Mouse (Mus musculus) lung, adult 2 months (tissue): ENCODE data around the gene Elp6. TPM values are rescaled to one million over a fixed set of nuclear protein-coding genes. Genes with fewer than 3 reads are reported as not detected.
A peak's percentile ranks its signal among the peaks of the same experiment; 100 is the strongest.

Experiments
- DNase-seq: peaks from one replicate; pipeline ENCODE4 v3.0.0; 2022
- H3K4me1 ChIP-seq: fragments of 200-500 bp; 2 replicates; pipeline ENCODE4 v1.6.1; 2011; ENCODE audit warnings: low read length; ENCODE audit not compliant: control insufficient read depth, insufficient read depth
- H3K4me3 ChIP-seq: fragments of 200-500 bp; replicated peaks from 2 replicates; pipeline ENCODE3; 2011; ENCODE audit warnings: low read depth, mild to moderate bottlenecking, control low read depth, low read length; ENCODE audit errors: extremely low read depth
- CTCF ChIP-seq: fragments of 200-500 bp; IDR thresholded peaks from 2 replicates; pipeline ENCODE4 v1.5.1; 2011; ENCODE audit warnings: mild to moderate bottlenecking, low read length, control low read depth; ENCODE audit not compliant: insufficient read depth
- POLR2A ChIP-seq: fragments of 200-500 bp; IDR thresholded peaks from 2 replicates; pipeline ENCODE4 v1.6.1; 2011; ENCODE audit warnings: low read depth, mild to moderate bottlenecking, control low read depth, low read length, borderline replicate concordance; ENCODE audit errors: extremely low read depth
- WGBS: fragments of 180-500 bp; shearing (Covaris S2); methylation state at CpG from one replicate; pipeline ENCODE4 v1.1.7; 2018; 5-methylcytosine and 5-hydroxymethylcytosine counted together
- polyA plus RNA-seq: library from polyadenylated mRNA; depleted of rRNA; stranded (reverse); fragments of >200 nt; gene quantifications from 2 replicates; pipeline ENCODE4 v1.2.3, GENCODE M21; 2012; rRNA removed

Elp6 gene
- polyA plus RNA-seq, 1 experiment: 8.2 TPM

GRCm38 (mm10) chr9:110348899-110349298 lies 43.9 kb downstream of the Elp6 start:
- 50% methylated on average over 4 of the region's 4 CpGs for WGBS
- no peak for DNase-seq
- TF ChIP-seq POLR2A (no peak), CTCF (no peak)
- H3K4me3 ChIP-seq: no peak overlapping the region
- peaks cover 2% of the 10 kb centered on the region; the same call in 1 of the 2 replicates for H3K4me1 ChIP-seq

DNA sequence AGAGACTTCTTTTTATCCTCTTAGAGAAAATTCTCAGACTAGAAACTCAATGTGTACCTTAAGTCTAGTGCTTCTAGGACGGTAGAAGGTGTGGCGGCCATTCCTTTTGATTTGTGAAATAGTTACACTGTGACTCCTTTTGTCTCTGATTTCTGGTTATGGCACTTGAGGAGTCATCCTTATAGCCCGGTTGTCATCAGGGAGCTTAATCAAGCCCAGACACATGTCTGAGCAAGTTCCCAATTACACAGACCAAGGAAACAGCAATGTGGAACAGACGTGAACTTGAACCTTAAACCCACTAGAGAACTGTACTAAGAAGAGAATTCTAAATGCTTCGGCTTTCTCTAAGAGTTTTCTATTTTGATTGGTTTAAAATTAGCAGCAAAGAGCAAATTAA lies 45.2 kb downstream of the Elp6 start:
- Histone ChIP-seq H3K4me1 (no peaks in the 10 kb centered on the region; the same call in 1 of the 2 replicates), H3K4me3 (no peak overlapping the region)
- no peak for TF ChIP-seq POLR2A
- TF ChIP-seq CTCF: no peak
- WGBS: 88% methylated on average over 5 of the region's 5 CpGs
- DNase-seq: no peak

GRCm38 (mm10) chr9:110350612-110351011 lies 45.6 kb downstream of the Elp6 start:
- DNase-seq: no peak
- Histone ChIP-seq H3K4me3 (no peak overlapping the region), H3K4me1 (no peaks in the 10 kb centered on the region; the same call in 1 of the 2 replicates)
- 90% methylated on average over 5 of the region's 5 CpGs for WGBS
- TF ChIP-seq CTCF (no peak), POLR2A (no peak)

DNA sequence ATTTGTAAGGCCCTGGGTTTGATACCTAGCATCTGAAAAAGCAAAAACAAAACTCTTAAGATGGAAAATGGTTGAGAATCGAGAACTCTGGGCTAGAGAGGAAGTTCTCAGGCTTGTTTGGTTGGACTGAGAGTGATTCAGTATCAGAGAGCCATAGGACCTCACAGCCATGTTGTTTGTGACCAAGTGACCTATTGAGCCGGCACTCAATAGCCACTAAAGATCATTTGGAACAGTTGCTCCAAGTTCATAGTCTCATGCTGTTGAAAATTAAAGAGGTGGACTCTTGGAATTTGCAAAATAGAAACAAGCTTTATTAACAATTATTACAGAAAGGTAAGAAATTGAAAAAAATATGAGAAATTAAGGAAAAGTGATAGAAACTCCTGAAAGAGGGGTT lies 46.4 kb downstream of the Elp6 start:
- DNase-seq: no peak
- 67% methylated on average over 2 of the region's 2 CpGs for WGBS

GRCm38 (mm10) chr9:110351932-110352632 lies 47.1 kb downstream of the Elp6 start:
- no peak for TF ChIP-seq CTCF
- TF ChIP-seq POLR2A: no peak
- H3K4me3 ChIP-seq: no peak overlapping the region
- no peak for DNase-seq
- 71% methylated on average over 8 of the region's 8 CpGs for WGBS
- H3K4me1 ChIP-seq: no peaks in the 10 kb centered on the region; the same call in 1 of the 2 replicates

More for the DNA sequence above, 46.4 kb downstream of the Elp6 start:
- no peaks in the 10 kb centered on the region; the same call in 1 of the 2 replicates for H3K4me1 ChIP-seq
- TF ChIP-seq POLR2A (no peak), CTCF (no peak)
- H3K4me3 ChIP-seq: no peak overlapping the region

- whole genome bisulfite sequencing: 66% methylated on average over 2 of the region's 2 CpGs
- no peak for DNase-seq
- H3K4me3 ChIP-seq: no peak overlapping the region
- no peaks in the 10 kb centered on the region; the same call in 1 of the 2 replicates for H3K4me1 ChIP-seq
- TF ChIP-seq CTCF (no peak), POLR2A (no peak)
Observed at GRCm38 (mm10) chr9:110358341-110358740, 53.4 kb downstream of the Elp6 start.

DNA sequence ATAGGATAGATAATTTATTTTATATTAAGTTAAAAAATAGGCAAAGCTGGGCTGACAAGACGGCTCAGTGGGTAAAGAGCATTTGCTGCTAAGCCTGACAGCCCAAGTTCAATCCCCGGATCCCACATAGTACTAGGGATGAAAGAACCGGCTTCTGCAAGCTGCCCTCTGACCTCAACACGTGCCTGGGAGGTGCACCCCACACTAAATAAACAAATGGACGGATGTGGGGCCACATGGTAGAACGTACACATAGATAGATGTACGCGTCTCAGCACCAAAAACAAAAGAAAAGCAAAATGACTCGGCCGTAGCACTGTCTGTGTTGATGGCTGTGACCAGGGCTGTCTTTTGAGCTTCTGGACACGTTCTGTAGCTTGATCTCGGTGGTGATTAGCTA lies 56.3 kb downstream of the Elp6 start:
- WGBS: 59% methylated on average over 12 of the region's 12 CpGs
- peaks cover under 1% of the 10 kb centered on the region; the same call in 1 of the 2 replicates for H3K4me1 ChIP-seq
- TF ChIP-seq CTCF: no peak
- no peak for TF ChIP-seq POLR2A
- H3K4me3 ChIP-seq: no peak overlapping the region
- DNase-seq: no peak

DNA sequence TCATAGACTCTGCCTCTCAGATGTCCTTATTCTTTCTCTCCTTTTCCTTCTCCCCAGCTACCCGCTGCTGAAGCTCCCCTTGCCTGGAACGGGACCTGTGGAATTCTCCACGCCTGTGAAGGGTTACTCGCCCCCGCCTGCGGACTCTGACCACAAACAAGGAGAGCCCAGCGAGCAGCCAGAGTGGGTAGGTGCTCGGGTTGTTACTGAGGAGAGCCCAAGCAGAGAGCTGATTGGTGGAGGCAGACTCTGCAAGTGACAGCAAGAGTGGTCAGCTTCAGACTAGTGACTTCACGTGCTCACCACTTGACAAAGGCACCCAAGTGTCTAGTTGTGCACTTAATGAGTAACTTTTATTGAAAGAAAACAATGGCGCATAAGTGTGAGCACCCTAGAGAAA lies 57.4 kb downstream of the Elp6 start:
- 77% methylated on average over 10 of the region's 10 CpGs for WGBS
- peak; percentile 23 for DNase-seq
- no peak for TF ChIP-seq POLR2A
- TF ChIP-seq CTCF: no peak
- H3K4me1 ChIP-seq: peaks cover 4% of the 10 kb centered on the region; the same call in 1 of the 2 replicates
- H3K4me3 ChIP-seq: no peak overlapping the region

DNA sequence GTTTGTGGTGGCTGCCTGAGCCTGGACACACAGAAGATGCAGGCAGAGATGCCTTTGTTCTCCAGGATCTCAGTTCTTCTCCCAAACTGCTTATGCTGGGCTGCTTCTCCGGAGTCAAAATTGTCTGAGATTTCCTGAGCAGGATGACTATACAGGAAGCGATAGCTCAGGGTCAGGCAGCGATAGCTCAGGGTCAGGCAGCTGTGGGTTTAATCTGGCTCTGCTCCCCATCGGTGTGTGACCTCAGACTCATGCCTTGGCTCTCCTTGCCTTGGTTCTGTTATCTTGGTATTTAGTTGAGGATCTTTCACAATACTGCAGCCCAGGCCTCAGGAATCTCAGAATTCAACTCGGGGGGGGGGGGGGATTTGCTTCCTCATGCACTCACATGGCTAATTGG lies 61.8 kb downstream of the Elp6 start:
- TF ChIP-seq POLR2A (no peak), CTCF (no peak)
- DNase-seq: no peak
- peaks cover 4% of the 10 kb centered on the region; the same call in 1 of the 2 replicates for H3K4me1 ChIP-seq
- H3K4me3 ChIP-seq: no peak overlapping the region
- WGBS: 19% methylated on average over 5 of the region's 5 CpGs

DNA sequence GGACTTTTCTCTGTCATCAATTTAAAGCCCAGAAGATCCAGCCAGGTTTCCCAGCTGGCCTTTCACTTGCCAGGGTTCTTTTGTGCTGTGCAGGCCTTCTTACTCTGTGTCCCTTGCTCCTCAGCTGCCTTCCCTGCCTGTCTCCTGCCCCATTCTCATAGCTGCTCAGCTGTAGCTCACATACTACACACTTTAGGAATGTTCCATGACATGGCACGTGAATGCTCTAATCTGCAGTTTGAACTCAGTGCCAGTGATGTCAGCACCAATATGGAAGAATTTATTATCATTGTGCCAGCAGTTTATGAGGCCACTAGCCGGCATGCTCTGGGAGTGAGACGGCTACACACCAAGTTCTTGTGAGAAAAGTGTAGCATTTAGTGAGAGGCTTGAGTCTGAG lies 64.9 kb downstream of the Elp6 start:
- Histone ChIP-seq H3K4me1 (peaks cover 4% of the 10 kb centered on the region; the same call in 1 of the 2 replicates), H3K4me3 (no peak overlapping the region)
- DNase-seq: no peak
- TF ChIP-seq POLR2A: no peak
- TF ChIP-seq CTCF: no peak
- 80% methylated on average over 3 of the region's 3 CpGs for whole genome bisulfite sequencing

Other genes with a start within 250 kb of the Elp6 start
- 11.5 and 11.9 TPM in 2 replicates for gene Smarcc1, start 187.5 kb upstream of the Elp6 start, polyA plus RNA-seq
- gene Dhx30, start 187.3 kb upstream of the Elp6 start, polyA plus RNA-seq: 61.1 and 70.7 TPM in 2 replicates
- gene Cspg5, start 61.4 kb upstream of the Elp6 start, polyA plus RNA-seq: 0.61 and 0.71 TPM in 2 replicates
- gene Scap, start 28.1 kb downstream of the Elp6 start, polyA plus RNA-seq: 36.7 and 42.1 TPM in 2 replicates
- gene Ptpn23, start 103.0 kb downstream of the Elp6 start, polyA plus RNA-seq: 24.9 and 34.0 TPM in 2 replicates
- 0.36 and 3.4 TPM in 2 replicates for gene Ngp, start 114.6 kb downstream of the Elp6 start, polyA plus RNA-seq
- gene Klhl18, start 171.5 kb downstream of the Elp6 start, polyA plus RNA-seq: 19.2 and 21.1 TPM in 2 replicates
- 2.9 and 5.8 TPM in 2 replicates for gene Kif9, start 171.8 kb downstream of the Elp6 start, polyA plus RNA-seq
- gene Setd2, start 227.4 kb downstream of the Elp6 start, polyA plus RNA-seq: 34.6 and 42.6 TPM in 2 replicates